Mouse (Mus musculus) gastrocnemius, adult 2 months (tissue): ENCODE measurements around the gene 1700023F06Rik. TPM values are rescaled to one million over a fixed set of nuclear protein-coding genes. Genes with fewer than 3 reads are reported as not detected.

Experiments used
- DNase-seq: peaks from one replicate; pipeline ENCODE4 v3.0.0; 2022
- H3K27ac ChIP-seq: fragments of 200-600 bp; 2 replicates; pipeline ENCODE4 v1.8.1; 2022; ENCODE audit warnings: mild to moderate bottlenecking
- H3K4me3 ChIP-seq: fragments of 200-600 bp; 2 replicates; pipeline ENCODE4 v1.8.1; 2022; ENCODE audit warnings: mild to moderate bottlenecking, moderate library complexity
- CTCF ChIP-seq: fragments of 200-600 bp; IDR thresholded peaks from 2 replicates; pipeline ENCODE4 v1.8.1; 2022; ENCODE audit warnings: antibody characterized with exemption, mild to moderate bottlenecking, moderate library complexity
- intact Hi-C: fragments of 180-260 bp; cut with DNase I; formaldehyde crosslinking; loops from one replicate; pipeline ENCODE4 v1.15.1; 2025
- total RNA-seq, 2 experiments: library from RNA; stranded (reverse); gene quantifications; 2 replicates each; pipeline ENCODE4 v1.2.3; 2021

The 1700023F06Rik gene
- total RNA-seq, 2 experiments from 2014 or later, result not detected

DNA sequence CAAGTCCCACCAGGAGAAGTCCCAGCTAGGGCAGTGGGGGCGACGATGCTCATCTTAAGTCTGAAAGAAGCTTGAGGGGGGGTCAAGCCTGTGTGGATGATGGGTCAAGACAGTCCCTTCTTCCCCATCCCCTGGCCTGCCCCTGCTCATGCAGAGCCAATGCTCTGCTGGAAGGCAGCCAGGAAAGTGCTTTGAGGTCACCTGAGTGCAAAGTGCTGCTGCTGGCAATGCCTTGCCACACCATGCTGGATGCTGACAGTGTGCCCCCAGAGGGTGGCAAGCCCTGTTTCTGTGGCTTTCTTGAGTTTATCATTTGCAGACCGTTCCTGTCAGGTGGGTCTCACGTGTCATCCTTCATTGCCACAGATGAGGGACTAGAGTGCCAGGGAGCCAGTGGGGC, 11.6 kb upstream of the 1700023F06Rik start:
- Histone ChIP-seq H3K27ac (no peak overlapping the region), H3K4me3 (no peak overlapping the region)
- no peak for TF ChIP-seq CTCF
- intact Hi-C loops, result loop anchor here (10.0 kb wide), 1 partner anchor 45 kb away; the partner anchor contains the start of gene Fmnl1
- DNase-seq, result peak; percentile 25

DNA sequence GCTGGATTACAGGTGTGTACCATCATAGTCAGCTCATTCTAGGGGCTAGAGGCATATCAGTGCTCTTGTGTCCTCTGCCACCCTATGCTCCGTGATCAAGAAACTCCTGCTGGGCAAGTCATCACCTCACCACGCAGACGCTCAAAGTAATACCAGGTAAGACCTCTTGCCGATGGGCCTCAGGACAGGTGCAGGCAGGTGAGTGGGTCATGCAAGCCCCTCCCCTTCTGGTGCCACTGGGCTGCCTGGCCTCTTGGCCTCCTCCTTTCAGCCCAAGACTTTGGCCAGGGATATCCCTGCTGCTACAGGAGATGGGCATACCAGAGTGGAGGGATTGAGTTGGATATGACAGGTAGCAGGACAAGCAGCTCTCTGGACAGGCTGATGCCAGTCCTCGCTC, 10.9 kb upstream of the 1700023F06Rik start:
- no peak for DNase-seq
- intact Hi-C loops, result no loop called here
- H3K27ac ChIP-seq, result no peak overlapping the region
- TF ChIP-seq CTCF, result no peak
- no peak overlapping the region for H3K4me3 ChIP-seq

DNA sequence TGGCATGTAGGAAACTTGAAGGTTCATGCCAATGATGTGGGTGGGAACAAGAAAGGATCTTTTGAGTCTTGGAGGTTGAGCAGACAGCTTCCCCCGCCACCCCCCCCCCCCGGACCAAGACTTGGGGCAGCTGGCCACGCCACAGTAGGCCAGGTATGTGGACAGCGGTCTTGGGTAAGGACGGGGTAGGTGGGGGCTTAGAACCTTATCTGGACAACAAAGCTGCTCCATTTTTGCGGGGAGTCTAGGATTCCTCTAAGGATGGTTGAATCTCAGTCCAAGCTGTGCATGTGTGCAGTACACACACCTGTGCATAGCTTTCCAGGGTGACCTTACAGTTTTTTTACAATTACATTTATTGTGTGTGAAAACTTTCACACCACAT, 10.2 kb upstream of the 1700023F06Rik start:
- intact Hi-C loops, result no loop called here
- H3K27ac ChIP-seq, result peak overlapping the region; percentile 38; the same call in 1 of the 2 replicates
- peak overlapping the region; percentile 79 for H3K4me3 ChIP-seq
- DNase-seq, result no peak
- no peak for TF ChIP-seq CTCF

DNA sequence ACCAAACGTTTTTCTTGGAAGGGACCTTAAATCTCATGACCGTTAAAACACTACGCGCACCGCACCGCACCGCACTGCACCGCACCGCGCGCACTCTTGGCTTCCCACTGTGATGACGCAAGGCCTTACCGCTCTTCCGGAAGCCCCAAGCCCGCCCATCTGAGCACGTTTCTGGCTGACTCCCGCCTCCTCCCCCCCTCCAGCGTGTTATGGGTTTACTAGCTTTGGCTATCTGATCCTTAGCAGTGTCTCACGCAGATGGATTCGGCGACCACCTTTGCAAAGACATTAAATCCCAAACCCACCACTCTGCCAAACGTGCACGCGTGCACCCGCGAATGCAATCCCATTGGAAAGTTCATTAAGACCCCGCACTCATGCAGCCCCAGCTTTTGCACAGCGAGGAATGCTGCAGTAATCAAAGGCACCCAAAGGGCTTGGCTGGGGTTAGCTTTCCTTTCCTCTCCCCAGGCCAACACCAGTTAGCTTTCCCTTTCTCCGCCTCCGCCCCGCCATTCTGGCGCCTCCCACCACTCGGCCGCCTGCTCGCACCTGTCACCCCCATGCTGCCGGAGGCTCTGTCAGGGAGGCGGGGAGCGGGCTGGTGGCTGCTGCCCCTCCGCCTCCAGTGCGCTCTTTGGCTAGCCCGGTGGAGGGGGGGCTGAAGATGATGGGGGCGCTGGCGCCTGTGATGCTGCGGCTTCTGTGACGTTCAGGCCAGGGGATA, 9.6 kb upstream of the 1700023F06Rik start, which contains the start of gene Spata32:
Gene Spata32, minus strand, starts transcription at position 643 of the 727 bp plus-strand sequence.
- Histone ChIP-seq H3K27ac (peak within 1 kb of the TSS; percentile 38; the same call in 1 of the 2 replicates), H3K4me3 (peak within 1 kb of the TSS; percentile 79)
- TF ChIP-seq CTCF, result no peak
- intact Hi-C loops, result no loop called here
- peak; percentile 78 for DNase-seq

DNA sequence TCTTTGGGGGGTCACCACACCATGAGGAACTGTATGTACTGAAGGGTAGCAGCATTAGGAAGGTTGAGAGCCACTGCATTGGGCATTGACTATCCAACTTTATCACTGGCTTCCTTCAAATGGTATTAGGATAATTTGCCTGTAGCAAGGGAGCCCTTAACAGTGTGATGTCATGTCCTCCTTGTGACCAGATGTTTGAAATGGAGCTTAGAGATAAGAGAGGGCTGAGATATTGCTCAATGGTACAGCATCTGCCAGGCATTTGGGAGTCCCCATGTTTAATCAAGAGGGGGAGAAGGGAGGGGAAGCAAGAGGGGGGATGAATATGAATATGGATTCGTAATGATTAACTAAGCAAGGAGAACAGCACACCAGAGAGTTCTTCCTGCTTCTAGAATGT, 7.0 kb upstream of the 1700023F06Rik start:
- no peak overlapping the region for H3K27ac ChIP-seq
- no peak for DNase-seq
- intact Hi-C loops, result no loop called here
- no peak for TF ChIP-seq CTCF
- H3K4me3 ChIP-seq, result no peak overlapping the region

DNA sequence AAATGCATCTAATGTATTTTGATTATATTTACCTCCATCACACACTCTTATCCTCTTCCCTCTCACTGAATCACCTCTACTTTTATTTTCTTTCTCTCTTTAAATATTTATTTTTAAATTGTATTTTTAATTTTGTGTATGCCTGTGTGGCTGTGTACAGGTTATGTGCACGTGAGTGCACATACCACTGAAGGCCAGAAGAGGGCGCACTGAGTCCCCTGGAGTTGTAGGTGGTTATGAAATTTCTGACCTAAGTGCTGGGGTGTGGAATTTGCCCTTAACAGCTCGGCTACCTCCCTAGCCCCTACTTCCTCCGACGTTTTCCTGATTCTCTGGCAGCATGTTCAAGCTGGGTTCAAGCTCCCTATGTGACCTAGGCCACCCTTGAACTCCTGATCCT, 5.4 kb upstream of the 1700023F06Rik start:
- intact Hi-C loops, result no loop called here
- TF ChIP-seq CTCF, result peak; percentile 26; the same call in 1 of the 2 replicates
- Histone ChIP-seq H3K4me3 (no peak overlapping the region), H3K27ac (no peak overlapping the region)
- DNase-seq, result no peak

DNA sequence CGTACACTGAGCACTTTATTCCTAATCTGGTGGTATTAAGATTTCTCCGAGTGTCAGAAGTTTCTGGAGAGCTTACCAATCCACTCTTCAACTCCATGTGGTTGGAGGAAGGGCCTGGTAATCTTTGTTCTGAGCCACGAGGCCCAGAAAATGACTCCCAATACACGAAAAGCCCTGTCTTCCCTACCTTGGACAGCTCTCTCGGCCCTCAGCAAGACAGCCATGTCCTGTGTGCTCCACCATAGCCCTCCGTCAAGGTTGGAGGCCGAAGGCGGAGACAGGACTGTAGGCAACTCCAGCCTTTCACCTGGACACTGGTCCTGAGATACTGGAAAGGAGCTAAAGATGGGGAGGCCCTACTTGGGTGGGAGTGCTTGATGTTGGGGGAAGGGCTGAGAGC, 1.9 kb upstream of the 1700023F06Rik start:
- no peak for DNase-seq
- intact Hi-C loops, result no loop called here
- H3K27ac ChIP-seq, result no peak overlapping the region
- no peak overlapping the region for H3K4me3 ChIP-seq
- TF ChIP-seq CTCF, result no peak

DNA sequence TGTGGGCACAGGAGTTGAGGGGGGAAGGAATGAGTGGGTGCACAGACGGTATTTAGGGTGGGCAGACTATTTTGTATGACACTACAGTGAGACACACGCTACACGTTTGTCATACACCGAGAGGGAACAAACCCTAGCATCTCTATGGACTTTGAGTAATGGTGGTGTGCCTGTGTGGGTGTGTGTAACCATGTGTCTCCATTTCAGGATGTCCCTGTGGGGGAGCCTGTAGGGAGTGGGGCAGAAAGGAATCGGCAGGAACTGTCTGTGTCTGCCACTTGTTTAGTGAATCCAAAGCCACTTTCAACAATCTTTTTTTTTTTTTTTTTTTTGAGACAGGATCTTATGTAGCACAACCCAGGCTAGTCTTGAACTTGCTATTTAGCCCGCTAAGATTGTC, 2.2 kb downstream of the 1700023F06Rik start:
- no peak overlapping the region for H3K27ac ChIP-seq
- DNase-seq, result no peak
- H3K4me3 ChIP-seq, result no peak overlapping the region
- TF ChIP-seq CTCF, result no peak
- intact Hi-C loops, result no loop called here

DNA sequence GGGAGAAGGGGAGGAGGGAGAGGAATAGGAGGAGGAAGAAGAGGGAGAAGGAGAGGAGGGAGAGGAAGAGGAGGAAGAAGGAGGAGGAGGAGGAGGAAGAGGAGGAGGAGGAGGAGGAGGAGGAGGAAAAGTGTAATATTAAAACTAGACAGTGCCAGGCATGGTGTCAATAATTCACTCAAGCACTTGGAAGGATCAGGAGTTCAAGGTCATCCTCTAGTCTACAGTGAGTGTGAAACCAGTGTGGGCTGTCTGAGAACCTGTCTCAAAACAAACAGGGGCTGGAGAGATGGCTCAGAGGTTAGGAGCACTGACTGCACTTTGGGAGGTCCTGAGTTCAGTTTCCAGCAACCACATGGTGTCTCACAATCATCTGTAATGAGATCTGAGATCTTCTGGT, 6.0 kb downstream of the 1700023F06Rik start:
- TF ChIP-seq CTCF, result no peak
- intact Hi-C loops, result no loop called here

DNA sequence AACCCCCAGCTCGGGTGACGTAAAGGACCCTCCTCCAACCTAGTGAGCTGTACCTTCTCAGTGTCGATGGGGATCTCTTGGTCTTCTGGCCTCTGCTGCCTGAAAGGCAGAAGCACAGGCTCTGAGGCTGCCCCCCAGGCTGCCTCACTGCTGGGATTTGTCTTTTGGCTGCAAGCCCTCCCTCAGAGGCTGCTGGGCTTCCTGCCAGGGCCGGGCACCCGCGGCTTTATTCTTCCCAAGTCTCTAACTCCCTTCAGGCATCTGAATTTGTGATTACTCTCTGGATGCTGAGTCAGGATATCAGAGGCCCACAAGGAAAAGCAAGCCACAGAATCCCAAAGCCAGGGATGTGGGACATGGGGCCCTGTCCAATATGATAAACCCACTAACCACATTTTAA, 6.7 kb downstream of the 1700023F06Rik start:
- intact Hi-C loops, result no loop called here
- Histone ChIP-seq H3K4me3 (no peak overlapping the region), H3K27ac (no peak overlapping the region)
- TF ChIP-seq CTCF, result no peak
- DNase-seq, result peak; percentile 22

More for the DNA sequence above, 6.0 kb downstream of the 1700023F06Rik start:
- H3K4me3 ChIP-seq, result no peak overlapping the region
- no peak for DNase-seq
- H3K27ac ChIP-seq, result no peak overlapping the region

DNA sequence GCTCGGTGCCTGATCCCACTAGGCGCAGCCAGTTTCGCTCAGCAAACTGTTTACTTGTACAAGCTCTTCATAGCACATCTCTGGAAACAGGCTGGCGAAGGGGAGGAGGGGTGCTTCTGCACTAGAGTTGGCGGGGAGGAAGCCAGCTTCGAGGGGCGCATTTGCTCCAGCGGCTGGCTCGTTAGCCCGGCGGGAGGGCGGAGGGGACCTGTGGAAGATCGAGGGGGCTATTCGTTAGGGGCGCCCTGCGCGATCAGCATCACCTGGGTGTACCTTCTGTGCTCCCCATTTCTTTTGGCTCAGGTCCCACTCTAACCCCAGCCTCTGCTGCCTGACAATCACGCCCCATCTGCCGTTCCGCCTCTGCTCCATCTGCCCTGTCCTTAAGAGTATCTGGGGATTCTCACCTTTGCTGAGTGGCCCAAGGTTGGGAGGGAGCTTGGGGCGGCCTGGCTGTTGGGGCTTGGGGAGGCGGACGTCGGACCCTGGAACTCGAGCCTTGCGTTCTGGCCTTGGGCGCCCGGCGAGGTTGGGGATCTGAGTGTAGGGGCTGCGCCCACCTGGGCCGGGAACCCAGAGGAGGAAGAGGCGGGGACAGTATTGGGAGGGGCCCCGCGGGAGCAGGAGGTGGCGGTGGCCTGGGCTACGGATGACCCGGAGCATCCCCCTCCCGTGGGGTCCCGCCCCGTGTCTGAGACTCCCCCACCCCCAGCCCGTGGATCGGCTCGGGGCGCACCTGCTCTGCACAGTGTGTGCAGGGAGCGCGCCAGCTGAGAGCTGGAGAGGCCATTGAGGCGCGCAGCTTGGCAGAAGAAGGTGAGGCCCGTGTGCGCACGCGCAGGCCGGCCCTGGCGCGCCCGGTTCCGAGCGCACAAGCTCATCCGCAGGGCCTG, 9.2 kb downstream of the 1700023F06Rik start:
- no peak overlapping the region for H3K27ac ChIP-seq
- intact Hi-C loops, result no loop called here
- DNase-seq, result peak; percentile 63
- no peak for TF ChIP-seq CTCF
- H3K4me3 ChIP-seq, result peak overlapping the region; percentile 72

DNA sequence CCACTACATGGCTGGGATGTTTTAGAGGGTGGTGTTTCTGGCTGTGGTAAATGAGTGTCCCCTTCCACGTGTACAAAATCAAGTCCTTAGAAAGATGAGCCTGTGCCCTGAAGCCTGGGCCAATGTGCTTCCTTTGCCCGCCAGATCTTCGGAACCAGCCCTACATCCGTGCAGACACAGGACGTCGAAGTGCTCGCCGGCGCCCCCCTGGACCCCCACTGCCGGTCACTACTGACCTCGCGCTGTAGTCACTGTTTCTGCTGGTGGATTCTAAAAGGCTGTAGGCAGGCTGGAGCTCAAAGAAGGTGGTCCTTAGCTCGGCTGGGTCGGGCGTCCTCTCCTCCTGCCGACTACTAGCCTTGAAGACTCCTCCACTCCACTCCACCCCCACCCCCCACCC, 10.0 kb downstream of the 1700023F06Rik start:
- DNase-seq, result peak; percentile 10
- intact Hi-C loops, result no loop called here
- Histone ChIP-seq H3K4me3 (no peak overlapping the region), H3K27ac (no peak overlapping the region)
- no peak for TF ChIP-seq CTCF

DNA sequence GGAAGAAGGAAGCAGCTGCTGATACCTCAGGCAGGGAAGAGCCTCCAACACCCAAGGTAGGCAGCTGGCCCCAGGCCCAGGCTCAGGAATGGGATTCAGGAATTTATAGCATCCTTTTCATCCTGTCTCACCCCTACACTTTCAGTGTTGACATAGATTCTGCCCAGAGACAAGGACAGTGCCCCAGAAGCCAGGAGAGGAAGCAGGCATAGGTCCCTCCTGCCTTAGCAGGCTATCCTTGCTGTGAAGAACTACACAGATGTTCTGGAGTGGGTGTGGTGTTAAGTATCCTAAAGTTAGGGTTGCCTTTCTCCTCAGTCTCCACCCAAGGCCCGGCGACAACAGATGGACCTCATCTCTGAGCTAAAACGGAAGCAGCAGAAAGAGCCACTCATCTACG, 11.0 kb downstream of the 1700023F06Rik start:
- H3K27ac ChIP-seq, result no peak overlapping the region
- intact Hi-C loops, result no loop called here
- no peak overlapping the region for H3K4me3 ChIP-seq
- no peak for TF ChIP-seq CTCF
- peak; percentile 11 for DNase-seq
